Mouse (Mus musculus) frontal cortex, postnatal 14 days (tissue): ENCODE measurements around the gene 1700001P01Rik.

ENCODE experiments used
- DNase-seq, 2 experiments: peaks; one replicate each; pipeline ENCODE4 v3.0.0; 2022; ENCODE audit warnings: low spot score in 2 of 2

1700001P01Rik gene

DNA sequence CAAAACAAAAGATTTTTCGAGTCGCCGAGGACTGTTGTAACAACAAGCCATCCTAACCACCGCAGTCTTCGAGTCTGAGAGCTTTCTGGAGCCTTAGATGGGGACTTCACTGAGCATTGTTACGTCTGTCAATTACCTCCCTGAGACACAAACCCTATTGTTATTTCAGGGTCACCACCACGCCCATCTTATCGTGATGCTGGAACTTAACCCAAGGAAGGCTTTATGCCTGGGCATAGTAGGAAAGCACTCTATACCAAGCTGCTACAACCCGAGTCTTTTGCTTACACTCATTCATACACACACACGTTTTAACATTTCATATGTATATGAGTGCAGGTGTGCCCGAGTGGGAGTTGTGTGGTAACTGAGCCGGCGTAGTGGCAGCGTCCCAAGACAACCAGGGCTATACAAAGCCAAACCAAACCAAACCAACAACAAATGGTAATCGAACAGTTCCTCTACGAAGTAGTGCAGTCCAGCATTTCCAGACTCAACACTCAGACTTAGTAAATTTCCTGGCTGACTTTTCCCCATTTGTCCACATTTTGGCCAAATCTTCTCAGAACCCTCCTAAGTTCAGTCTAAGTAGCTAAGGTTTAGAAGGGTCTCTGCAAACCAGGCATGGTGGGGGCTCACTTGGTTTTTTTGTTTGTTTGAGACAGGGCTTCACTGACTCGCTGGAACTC, at the start of gene 1700001P01Rik:
1700001P01Rik (minus strand) TSS at position 111 of the 689 bp plus-strand sequence.
- no peak for DNase-seq

DNA sequence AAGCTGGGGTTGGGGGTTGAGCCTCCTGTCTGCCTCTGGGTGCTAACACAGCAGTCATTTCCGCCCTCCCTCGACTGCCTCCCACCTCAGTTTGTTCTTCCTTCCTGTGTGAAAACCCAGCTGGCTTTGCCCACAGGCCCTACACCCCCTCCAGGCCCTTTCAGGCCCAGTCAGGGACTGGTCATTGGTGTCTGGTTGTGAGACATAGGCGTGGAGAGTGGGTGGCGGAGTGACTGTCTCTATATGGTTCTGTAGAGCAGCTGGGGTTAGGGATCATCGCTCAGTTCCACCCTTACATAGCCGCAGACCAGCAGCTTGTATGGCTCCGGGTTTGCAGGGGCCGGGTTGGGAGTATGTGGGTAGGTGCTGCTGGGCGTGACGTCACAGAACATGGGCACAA, 49.6 kb upstream of the 1700001P01Rik start:
- DNase-seq: no peak

DNA sequence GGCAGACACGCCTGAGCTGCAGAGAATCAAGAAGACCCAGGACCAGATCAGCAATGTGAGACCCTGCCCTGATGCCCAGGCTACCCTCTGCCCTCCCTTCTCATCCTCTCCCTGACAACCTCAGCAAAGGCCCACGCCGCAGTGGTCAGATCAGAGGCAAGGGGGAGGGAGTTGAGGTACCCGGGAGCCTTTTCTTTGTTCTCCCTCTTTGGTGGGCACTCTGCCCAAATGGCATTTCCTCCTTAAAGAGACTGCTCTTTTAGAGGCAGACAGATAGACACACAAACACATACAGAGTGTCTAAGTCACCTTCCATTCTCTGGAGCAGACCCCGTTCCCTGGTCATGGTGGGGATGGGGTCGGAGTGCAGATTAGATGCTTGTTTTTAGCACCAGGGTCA, 49.2 kb upstream of the 1700001P01Rik start:
- DNase-seq: no peak

DNA sequence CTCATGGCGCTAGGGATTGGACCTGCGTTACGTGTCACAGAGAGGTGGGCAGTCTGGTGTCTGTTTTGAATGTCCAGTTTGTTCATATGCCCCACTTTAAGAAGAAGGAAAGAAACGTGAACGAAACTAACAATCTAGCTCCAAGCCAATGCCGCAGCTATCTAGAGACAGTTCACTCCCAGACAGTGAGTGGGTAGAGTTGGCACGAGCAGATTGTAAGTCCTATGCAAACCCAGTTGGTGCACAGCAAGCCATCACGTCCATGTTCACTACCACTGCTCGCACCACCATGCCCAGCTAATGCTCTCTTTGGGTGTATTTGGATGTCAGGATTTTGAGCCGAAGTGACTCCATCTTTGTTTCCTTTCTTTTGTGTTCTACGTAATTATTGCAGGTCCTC, 48.5 kb upstream of the 1700001P01Rik start:
- DNase-seq: no peak

DNA sequence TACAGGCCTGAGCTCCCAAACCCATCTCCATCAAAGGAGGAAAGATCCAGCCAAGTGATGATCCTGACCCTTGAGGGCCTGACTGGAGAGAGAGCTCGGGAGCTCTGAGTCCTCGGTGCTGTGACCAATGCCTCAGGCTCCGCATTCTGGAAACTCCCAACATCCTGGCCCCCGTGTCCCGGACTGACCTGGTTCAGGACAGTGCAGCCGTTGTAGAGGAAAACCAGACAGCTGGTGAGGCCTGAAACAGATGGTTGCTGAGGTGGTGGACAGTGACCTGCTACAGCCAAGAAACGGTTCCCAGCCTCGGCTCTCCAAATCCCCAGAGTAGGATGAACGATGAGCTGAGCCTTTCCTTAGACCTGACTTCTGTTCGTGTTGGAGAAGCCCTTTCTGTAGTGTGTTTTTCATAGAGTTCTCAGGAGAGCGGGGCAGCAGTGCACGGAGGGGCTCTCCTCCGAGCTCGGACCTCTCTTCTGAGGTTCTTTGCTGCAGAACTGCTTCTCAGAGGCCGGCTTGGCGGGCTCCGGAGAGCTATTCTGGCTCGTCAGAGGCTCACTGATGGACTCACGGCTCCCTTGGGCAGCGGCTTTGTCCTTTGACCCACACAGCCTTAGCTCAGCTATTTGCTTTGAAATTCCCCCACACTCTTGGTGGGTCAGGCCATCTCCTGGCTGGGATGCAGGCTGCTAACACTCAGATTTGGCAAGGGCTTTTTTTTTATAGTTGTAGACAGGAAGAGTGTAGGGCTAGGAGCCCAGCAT, 47.3 kb upstream of the 1700001P01Rik start:
- no peak for DNase-seq

DNA sequence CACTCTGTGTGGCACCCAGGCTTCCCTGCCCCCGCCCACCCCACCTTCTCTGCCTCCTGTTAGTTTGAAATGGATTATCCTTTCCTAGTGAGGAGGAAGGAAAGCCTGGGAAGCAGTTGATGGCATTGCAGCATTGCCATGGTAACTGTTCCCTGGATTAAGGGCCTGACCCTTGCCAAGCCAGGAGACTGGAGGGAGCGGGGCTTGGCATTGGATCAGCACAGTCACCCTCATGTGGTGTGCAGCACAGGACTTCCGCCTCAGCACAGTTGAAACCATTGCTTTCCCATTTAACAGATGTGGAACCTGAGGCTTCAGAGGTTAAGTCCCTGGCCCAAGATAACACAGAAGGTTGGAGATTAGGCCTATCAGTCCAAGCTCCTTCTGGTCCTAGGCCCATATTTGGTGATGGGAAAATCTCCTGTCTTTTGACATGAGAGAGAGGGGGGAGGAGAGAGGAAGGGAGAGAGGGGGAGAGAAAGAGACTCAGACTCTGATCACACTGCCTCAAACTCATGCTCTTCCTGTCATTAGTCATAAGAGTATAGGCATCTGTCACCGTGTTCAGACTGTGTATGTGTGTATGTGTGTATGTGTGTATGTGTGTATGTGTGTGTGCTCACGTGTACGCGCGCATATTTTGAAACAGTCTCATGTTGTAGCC, 45.8 kb upstream of the 1700001P01Rik start:
- DNase-seq: no peak

DNA sequence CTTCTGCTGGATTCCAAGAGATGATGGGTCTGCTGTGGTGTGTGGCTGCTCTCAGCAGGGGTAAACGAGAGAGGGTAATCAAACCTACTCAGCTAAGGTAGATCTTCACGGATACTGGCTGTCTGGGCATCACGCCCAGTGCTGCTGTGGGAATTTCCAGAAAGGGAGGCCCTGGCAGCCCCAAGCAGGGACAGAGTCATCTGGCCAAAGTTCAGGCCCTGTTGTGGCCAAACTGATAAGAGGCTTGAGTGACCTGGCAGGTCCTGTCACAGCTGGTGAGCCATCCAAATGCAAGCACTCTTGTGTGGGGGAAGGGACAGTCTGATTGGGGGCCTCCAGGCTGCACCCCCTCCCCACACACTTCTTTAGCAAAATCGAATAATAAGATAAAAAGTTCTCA, 45.1 kb upstream of the 1700001P01Rik start:
- no peak for DNase-seq

DNA sequence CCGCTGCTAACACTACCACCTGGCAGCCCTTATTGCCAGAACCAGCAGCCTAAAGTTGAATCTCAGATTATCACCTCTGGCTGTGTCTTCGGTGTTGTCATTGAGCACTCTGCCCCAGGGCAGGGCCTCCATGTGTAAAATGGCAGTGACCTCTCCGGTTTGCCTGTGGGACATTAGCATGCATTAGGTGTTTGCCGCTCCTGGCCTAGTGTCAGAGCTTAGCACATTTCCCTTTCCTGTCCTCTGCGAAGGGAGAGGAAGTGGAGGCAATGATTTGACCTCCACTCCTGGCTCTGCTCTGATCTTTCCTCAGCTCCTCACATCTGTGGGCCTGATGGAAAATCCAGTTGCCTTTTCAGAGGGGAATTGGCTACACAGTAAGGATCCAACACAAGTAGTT, 44.2 kb upstream of the 1700001P01Rik start:
- no peak for DNase-seq

DNA sequence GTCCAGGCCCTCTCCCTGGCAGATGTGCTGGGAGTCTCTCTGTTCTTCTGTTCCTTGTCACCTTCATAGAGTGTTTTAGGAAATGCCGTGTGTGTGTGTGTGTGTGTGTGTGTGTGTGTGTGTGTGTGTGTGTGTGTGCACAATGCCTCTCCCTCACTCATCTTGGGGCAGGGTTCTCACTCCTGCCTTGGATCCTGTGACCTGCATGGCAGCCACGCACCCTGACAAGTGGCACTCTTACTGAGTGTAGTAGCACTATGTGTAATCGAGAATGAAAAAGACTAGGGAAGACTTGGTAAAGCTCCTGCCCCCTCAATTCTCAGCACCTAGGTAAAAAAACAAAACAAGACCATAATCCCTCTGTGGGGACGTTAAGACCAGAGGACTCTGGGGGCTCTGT, 43.4 kb upstream of the 1700001P01Rik start:
- no peak for DNase-seq

DNA sequence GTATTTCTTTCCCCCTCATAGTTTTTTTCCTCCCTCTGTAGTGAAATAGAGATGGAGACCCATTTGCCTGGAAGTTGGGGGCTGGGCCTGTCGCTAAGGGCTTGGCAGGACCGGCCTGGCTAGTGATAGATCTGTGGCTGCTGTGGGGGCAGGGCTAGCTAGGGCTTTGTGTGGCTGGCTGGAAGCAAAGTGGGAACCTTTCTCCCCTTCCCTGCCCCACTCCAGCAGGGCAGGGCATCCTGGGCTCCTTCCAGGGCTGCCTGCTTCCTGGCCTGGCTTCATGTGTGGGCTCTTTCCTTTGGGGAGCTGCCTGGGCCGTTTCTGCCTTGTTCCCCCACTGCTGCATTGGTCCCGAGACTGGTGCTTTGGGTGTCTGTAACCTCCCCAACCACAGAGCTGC, 42.9 kb upstream of the 1700001P01Rik start:
- no peak for DNase-seq

DNA sequence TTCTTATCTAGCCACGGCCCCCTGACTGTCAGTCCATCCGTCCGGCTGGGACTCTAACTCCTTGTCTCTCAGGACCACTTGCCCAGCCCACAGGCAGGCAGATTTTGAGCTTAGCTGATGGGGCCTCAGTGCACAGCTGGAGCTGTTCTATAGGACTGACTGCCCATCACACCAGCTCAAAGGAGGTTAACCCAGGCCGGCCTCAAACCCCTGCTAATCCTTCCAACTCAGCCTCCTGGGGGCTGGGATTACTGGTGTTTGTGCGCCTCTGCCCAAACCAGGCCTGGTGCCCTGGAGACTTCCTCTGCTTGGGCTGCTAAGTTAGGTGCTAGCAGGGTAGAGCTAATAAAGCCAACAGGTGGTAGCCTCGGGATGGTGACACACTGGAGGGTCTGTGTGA, 42.3 kb upstream of the 1700001P01Rik start:
- no peak for DNase-seq

DNA sequence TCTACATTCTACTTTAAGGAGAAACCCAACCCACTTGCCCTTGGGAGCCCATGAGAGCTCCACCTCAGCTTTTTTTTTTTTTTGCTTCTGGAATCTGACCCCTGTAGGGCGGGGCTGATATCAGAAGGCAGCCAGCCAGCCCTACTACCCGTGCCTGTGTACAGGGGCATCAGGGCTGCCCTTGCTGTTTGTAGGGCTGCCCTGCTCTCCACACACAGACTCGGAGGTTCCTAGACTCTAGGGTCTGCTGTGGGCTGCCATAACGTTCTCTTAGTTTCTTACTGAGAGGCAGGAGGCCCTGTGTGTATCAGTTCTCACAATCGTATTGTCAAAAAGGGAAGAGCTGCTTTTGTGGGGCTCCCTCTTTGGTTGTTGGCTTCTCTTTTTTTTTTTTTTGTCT, 41.7 kb upstream of the 1700001P01Rik start:
- DNase-seq: no peak

DNA sequence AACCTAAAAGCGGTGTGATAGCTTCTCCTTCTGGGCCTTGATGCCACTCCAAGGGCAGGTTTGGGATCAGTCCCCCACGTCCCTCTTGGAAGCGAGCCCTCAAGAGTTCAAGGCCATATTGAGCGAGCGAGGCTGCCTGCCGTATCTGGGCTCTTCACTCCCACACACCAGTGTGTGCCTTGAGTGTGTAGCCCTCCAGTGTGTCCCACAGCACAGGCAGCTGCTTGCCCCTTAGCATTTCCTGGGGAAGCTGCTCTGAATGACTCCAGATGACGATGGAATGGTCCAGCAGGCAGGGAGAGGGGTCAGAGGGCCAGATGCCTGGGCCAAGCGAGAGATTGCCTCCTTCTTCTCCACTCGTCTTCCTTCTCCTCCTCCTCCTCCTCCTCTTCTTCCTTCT, 41.2 kb upstream of the 1700001P01Rik start:
- DNase-seq: no peak

DNA sequence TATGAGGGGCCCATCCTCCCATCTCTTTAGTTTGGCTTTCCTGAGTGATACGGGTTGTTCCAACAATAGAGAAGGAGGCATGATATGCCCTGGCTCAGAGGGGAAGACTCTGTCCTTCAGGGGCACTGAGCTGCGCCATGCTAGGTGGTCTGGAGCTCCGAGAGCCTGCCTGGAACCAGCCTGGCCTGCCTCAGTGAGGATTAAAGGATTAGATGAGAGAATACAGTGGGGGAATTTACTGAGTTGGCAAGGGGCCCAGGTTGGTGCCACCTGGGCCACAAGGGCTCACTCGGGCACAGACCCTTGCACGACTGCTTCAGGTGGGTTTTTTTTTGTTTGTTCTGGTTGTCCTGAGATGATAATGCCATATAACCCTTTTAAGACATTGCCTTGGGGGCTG, 40.5 kb upstream of the 1700001P01Rik start:
- no peak for DNase-seq

DNA sequence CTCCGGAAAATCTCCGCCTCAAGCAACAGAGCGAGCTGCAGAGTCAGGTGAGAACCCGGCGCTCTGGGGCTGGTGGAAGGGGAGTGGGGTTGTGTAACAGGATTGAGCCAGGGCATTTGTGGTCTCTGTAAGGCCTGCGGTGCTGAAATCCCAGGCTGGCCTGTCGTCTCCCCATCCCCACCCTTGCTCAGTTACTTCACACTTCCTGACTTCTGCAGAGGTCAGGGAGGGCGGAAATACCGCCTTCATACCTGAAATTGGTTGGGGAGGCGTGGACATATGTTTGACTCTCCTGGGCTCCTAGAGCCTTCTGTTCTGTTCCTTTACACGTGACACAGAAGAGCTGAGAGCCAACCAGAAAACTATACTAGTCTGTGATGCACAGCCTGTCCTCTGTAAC, 40.0 kb upstream of the 1700001P01Rik start:
- no peak for DNase-seq

DNA sequence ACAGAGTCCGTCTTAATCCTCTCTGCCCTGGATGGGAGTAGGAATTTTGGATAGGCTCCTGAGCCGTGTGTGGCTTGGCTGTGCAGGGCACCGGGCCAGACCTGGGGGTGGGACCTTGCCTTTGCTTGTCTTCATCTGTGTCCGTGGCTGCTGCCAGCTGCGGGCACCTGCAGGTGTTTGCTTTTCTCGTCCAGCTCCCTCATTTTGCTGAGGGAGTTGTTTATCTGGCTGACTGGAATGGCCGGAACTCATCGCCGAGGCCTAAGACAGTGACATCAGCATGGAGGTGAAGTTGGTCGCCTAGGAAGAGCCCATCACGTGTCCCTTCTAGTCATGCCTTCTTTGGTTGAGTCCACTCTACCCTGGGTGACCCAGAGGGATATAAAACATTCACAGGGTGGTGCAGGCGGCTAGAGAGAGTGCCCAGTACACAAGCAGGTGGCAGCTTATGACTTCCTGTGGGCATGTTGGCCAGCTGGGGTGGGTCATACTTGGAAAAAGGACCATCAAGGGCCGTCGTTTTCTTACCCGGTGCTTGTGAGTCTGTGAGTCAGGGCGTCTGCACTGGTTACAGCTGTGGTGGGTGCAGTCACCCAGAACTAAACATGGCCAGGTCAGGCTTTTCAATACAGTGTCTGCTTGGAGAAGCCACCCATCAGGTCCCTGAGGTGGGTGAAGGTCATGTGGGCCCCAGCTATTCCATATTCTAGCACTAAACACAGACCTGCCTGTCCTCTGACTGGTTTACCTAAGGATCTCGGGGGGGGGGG, 38.2 kb upstream of the 1700001P01Rik start:
- no peak for DNase-seq

DNA sequence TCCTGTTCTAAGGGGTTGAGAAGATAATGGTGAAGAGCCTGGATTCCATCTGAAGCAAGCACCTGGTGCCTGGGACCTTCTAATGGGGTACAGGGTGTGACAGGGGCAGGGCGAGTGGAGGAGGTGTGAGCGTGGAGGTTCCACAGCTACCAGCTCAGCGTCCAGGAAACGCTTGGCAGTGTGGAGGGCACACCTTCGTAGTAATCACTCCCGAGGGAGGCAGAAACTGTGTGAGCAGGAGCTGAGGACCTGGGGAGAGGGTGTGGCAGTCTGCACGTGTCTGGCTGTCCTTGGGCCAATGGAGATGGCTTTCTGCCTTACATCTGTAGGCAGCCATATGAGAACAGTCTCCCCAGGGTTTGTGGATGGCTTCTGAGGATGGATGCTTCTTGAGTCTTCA, 37.4 kb upstream of the 1700001P01Rik start:
- no peak for DNase-seq

DNA sequence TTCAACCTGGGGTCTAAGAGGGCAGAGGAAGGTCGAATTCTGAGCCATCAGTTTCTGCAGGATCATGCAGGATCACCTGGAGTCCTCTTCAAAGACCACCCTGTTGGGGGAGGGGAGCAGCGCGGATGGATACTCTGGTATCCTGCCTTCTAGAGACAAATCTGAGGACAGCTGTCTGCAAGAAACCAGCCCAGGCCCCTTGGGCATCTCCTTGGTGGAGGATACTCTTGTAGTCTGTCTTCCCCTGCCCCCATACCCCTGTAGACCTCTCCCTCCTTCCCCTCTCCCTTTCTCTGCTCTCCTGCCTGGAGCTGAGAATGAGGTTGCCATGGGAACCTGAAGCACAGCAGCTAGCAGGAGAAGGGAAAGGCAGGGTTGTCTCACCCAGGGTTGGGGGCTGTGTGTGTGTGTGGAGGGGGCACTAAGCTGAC, 36.8 kb upstream of the 1700001P01Rik start:
- DNase-seq: no peak

DNA sequence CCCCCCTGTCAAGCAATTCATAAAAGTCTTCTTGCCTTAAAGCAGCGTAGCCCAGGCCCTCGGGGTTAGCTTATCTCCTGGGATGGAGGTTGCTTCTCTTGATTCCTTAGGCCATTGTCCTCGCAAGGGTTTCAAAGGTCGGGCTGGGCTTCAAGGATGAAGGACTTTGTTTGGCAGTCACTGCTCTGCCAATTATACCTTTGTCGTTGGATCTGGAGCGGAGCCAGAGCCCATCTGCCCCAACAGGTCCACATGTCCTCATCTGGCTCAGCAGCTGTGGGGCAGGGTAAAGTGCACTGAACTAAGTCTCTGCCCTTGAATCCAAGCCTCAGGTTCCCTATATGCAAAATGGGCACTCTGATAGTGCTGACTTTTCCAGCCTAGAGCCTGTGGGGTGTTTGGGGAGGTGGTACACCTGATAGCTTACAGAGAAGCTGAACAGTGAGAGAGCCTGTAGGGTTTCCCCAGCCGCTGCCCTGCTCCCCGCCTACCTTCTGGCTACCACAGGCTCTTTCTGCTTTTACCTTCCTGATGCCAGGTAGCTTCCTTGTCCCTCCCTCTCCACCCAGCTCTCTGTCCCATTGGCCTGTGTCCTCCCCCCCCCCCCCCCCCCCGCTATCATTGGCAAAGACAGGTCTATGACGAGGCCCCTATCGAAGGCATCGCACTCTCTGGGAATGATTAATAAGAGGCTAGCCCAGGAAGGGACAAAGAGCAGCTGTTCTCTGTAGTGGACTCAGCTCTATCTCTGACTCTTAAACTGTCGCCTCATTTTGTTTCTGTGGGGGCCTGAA, 36.0 kb upstream of the 1700001P01Rik start:
- no peak for DNase-seq

DNA sequence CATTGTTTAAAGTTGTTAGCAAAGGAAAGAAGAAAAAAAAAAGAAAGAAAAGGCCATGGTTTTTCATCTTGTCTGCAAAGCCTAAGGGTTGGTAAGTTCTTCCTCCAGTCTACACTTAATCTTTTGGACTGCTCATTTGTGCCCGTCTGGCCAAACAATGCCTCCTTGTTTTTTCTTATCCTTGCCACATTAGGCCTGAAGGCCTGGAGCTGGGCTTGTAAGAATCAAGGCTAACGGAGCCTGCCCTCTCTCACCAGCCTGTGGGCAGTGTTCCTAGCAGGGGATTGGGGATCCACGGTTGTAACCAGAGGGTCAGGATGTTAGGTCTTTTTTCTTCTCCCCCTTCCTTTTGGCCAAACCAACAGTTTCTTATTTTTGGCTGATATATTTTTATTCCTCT, 35.3 kb upstream of the 1700001P01Rik start:
- DNase-seq: no peak

DNA sequence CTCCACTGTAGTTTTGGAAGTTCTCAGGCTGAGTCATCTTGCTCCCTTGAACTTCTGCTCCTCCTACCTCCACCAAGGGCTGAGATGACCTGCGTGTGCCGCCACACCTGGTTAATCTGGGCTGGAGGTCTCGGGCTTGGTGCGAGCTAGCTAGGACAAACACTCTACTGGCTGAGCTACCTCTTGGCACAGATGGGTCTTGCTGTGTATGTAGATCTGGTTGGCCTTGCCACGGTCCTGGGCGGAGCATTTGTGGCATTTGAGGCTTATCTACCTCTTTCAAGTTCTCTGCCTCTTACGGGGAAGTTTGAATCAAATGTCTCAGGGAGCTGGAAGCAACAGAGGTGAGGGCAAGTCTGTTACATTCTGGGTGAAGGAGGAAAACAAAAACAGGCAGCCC, 34.6 kb upstream of the 1700001P01Rik start:
- DNase-seq: no peak
